Mouse (Mus musculus): ENCODE measurements around the gene Piwil4. TPM values are rescaled to one million over a fixed set of nuclear protein-coding genes. Genes with fewer than 3 reads are reported as not detected.

The Piwil4 gene
- polyA plus RNA-seq, 2 experiments: 0.08 TPM; not detected in 1

DNA sequence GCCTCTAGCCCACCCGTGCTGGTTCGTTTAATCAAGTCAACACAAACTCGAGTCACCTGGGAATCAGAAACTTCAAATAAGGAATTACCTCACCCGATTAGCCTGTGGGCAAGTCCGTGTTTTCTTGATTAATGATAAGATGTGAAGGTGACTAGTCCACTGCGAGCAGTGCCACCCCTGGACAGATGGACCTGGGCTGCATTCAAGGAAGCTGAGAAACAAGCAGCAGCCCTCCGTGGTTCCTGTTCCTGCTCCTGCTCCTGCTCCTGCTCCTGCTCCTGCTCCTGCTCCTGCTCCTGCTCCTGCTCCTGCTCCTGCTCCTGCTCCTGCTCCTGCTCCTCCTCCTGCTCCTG is 41.3 kb downstream of the Piwil4 start:
- 28% methylated on average over 7 of the region's 7 CpGs for whole genome bisulfite sequencing (ENCODE audit: insufficient replicate concordance)
- no peaks in the 10 kb centered on the region for H3K27me3 ChIP-seq (ENCODE audit: control insufficient read depth, insufficient read depth, low read length)
- no peak for ATAC-seq (ENCODE audit: insufficient read depth)

GRCm38 (mm10) chr9:14698582-14699287 is 41.8 kb downstream of the Piwil4 start:
- DNase-seq (ENCODE audit: low read depth in 3 of 3, low spot score in 3 of 3): peak; percentile 34 to 41 (median 39)
- 43% methylated on average over 11 of the region's 12 CpGs for WGBS (ENCODE audit: insufficient replicate concordance)
- Histone ChIP-seq H3K4me3 (ENCODE audit: insufficient read depth in 1 of 2, low read depth in 2 of 2, low read length in 2 of 2) (no peak overlapping the region), H3K36me3 (replicated peaks; ENCODE audit: control insufficient read depth, insufficient read depth, low read depth) (no peaks in the 10 kb centered on the region), H3K4me2 (ENCODE audit: low read depth) (no peak overlapping the region), H3K9ac (replicated peaks) (no peak overlapping the region), H3K4me1 (replicated peaks; ENCODE audit: control insufficient read depth in 2 of 2, insufficient read depth in 2 of 2, low read length in 1 of 2) (peaks cover 0 to 8% of the 10 kb centered on the region in 2 experiments; a peak in 1 of 4 replicates), H3K9me3 (ENCODE audit: control insufficient read depth, low read length) (no peaks in the 10 kb centered on the region), H3K27me3 (ENCODE audit: control insufficient read depth, insufficient read depth, low read length) (no peaks in the 10 kb centered on the region), H3K27ac (no peak overlapping the region)
- TF ChIP-seq EP300 (IDR thresholded peaks at IDR 0.05; ENCODE audit: low read depth): no peak
- TF ChIP-seq CTCF (IDR thresholded peaks at IDR 0.05; ENCODE audit: low read depth): peak; percentile 88
- ATAC-seq (ENCODE audit: insufficient read depth): peak; percentile 41

More for the DNA sequence above, 41.3 kb downstream of the Piwil4 start:
- DNase-seq (ENCODE audit: low read depth in 3 of 3, low spot score in 3 of 3): no peak
- Histone ChIP-seq H3K4me3 (ENCODE audit: insufficient read depth in 1 of 2, low read depth in 2 of 2, low read length in 2 of 2) (no peak overlapping the region), H3K4me1 (replicated peaks; ENCODE audit: control insufficient read depth in 2 of 2, insufficient read depth in 2 of 2, low read length in 1 of 2) (peaks cover 0 to 8% of the 10 kb centered on the region in 2 experiments; a peak in 1 of 4 replicates), H3K9ac (replicated peaks) (no peak overlapping the region), H3K4me2 (ENCODE audit: low read depth) (no peak overlapping the region), H3K27ac (no peak overlapping the region), H3K36me3 (replicated peaks; ENCODE audit: control insufficient read depth, insufficient read depth, low read depth) (no peaks in the 10 kb centered on the region), H3K9me3 (ENCODE audit: control insufficient read depth, low read length) (no peaks in the 10 kb centered on the region)
- no peak for TF ChIP-seq CTCF (IDR thresholded peaks at IDR 0.05; ENCODE audit: low read depth)
- TF ChIP-seq EP300 (IDR thresholded peaks at IDR 0.05; ENCODE audit: low read depth): no peak

DNA sequence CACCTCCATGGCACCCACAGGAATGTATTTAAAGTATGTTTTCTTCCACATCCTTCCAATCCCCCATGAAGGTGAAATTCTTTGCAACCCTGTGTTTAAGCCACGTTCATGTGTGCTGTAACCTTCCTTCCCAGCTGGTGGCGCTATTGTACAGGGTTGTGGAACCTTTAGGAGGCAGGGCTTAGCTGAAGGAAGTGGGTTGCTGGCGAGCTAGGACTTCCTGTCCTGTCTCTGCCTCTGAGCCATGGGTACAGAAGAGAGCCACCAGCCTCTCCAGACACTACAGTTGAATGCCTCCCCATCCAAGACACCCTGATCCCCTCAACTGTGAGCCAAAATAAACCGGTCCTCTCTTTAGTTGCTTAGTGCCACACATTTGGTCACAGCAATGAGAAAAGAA is 42.6 kb downstream of the Piwil4 start:
- Histone ChIP-seq H3K4me1 (replicated peaks; ENCODE audit: control insufficient read depth in 2 of 2, insufficient read depth in 2 of 2, low read length in 1 of 2) (peaks cover 0 to 1% of the 10 kb centered on the region in 2 experiments; a peak in 1 of 4 replicates), H3K4me2 (ENCODE audit: low read depth) (no peak overlapping the region), H3K27ac (no peak overlapping the region), H3K9ac (replicated peaks) (no peak overlapping the region), H3K27me3 (ENCODE audit: control insufficient read depth, insufficient read depth, low read length) (no peaks in the 10 kb centered on the region), H3K36me3 (replicated peaks; ENCODE audit: control insufficient read depth, insufficient read depth, low read depth) (no peaks in the 10 kb centered on the region), H3K9me3 (ENCODE audit: control insufficient read depth, low read length) (no peaks in the 10 kb centered on the region), H3K4me3 (ENCODE audit: insufficient read depth in 1 of 2, low read depth in 2 of 2, low read length in 2 of 2) (no peak overlapping the region)
- no peak for ATAC-seq (ENCODE audit: insufficient read depth)
- TF ChIP-seq CTCF (IDR thresholded peaks at IDR 0.05; ENCODE audit: low read depth) (peak; percentile 62), EP300 (IDR thresholded peaks at IDR 0.05; ENCODE audit: low read depth) (no peak)
- 34% methylated on average over 4 of the region's 4 CpGs for WGBS (ENCODE audit: insufficient replicate concordance)
- DNase-seq (ENCODE audit: low read depth in 3 of 3, low spot score in 3 of 3): peak in 2 of 3 experiments; percentile 18 to 23

GRCm38 (mm10) chr9:14689376-14690108 is 51.0 kb downstream of the Piwil4 start:
- Histone ChIP-seq H3K27me3 (ENCODE audit: control insufficient read depth, insufficient read depth, low read length) (no peaks in the 10 kb centered on the region), H3K27ac (no peak overlapping the region), H3K4me1 (replicated peaks; ENCODE audit: control insufficient read depth in 2 of 2, insufficient read depth in 2 of 2, low read length in 1 of 2) (no peaks in the 10 kb centered on the region), H3K36me3 (replicated peaks; ENCODE audit: control insufficient read depth, insufficient read depth, low read depth) (no peaks in the 10 kb centered on the region), H3K4me3 (ENCODE audit: insufficient read depth in 1 of 2, low read depth in 2 of 2, low read length in 2 of 2) (no peak overlapping the region), H3K9ac (replicated peaks) (no peak overlapping the region), H3K9me3 (ENCODE audit: control insufficient read depth, low read length) (no peaks in the 10 kb centered on the region), H3K4me2 (ENCODE audit: low read depth) (no peak overlapping the region)
- TF ChIP-seq CTCF (IDR thresholded peaks at IDR 0.05; ENCODE audit: low read depth) (no peak), EP300 (IDR thresholded peaks at IDR 0.05; ENCODE audit: low read depth) (no peak)
- ATAC-seq (ENCODE audit: insufficient read depth) (no peak), DNase-seq (ENCODE audit: low read depth in 3 of 3, low spot score in 3 of 3) (no peak)
- WGBS (ENCODE audit: insufficient replicate concordance): 54% methylated on average over 12 of the region's 12 CpGs

- Histone ChIP-seq H3K27ac (no peak overlapping the region), H3K4me3 (ENCODE audit: insufficient read depth in 1 of 2, low read depth in 2 of 2, low read length in 2 of 2) (no peak overlapping the region), H3K4me1 (replicated peaks; ENCODE audit: control insufficient read depth in 2 of 2, insufficient read depth in 2 of 2, low read length in 1 of 2) (no peaks in the 10 kb centered on the region), H3K27me3 (ENCODE audit: control insufficient read depth, insufficient read depth, low read length) (no peaks in the 10 kb centered on the region), H3K4me2 (ENCODE audit: low read depth) (no peak overlapping the region), H3K9me3 (ENCODE audit: control insufficient read depth, low read length) (no peaks in the 10 kb centered on the region), H3K9ac (replicated peaks) (no peak overlapping the region), H3K36me3 (replicated peaks; ENCODE audit: control insufficient read depth, insufficient read depth, low read depth) (no peaks in the 10 kb centered on the region)
- TF ChIP-seq EP300 (IDR thresholded peaks at IDR 0.05; ENCODE audit: low read depth): no peak
- TF ChIP-seq CTCF (IDR thresholded peaks at IDR 0.05; ENCODE audit: low read depth): no peak
- DNase-seq (ENCODE audit: low read depth in 3 of 3, low spot score in 3 of 3) (no peak), ATAC-seq (ENCODE audit: insufficient read depth) (no peak)
- WGBS (ENCODE audit: insufficient replicate concordance): 45% methylated on average over 4 of the region's 4 CpGs
These were observed 56.2 kb downstream of the Piwil4 start for GRCm38 (mm10) chr9:14684363-14684762.
